Mouse (Mus musculus) limb, embryonic 13.5 days (tissue): ENCODE measurements around the gene Dgkh. TPM values are rescaled to one million over a fixed set of nuclear protein-coding genes. Genes with fewer than 3 reads are reported as not detected.

Experiments used
- ATAC-seq: fragments of 200-750 bp; cut with Nextera tagmentation; 2 replicates; pipeline ENCODE4 v1.8.0; 2017; ENCODE audit warnings: low read depth, moderate number of reproducible peaks, moderate TSS enrichment; ENCODE audit not compliant: low FRiP score
- H3K27ac ChIP-seq: fragments of 300-500 bp; sonication (generic); 2 replicates; pipeline ENCODE4 v1.5.1; 2015; ENCODE audit warnings: inconsistent platforms, mild to moderate bottlenecking, moderate library complexity
- H3K27me3 ChIP-seq: fragments of 300-500 bp; sonication (generic); 2 replicates; pipeline ENCODE4 v1.6.1; 2015; ENCODE audit warnings: mild to moderate bottlenecking, inconsistent platforms
- H3K36me3 ChIP-seq: fragments of 300-500 bp; sonication (generic); 2 replicates; pipeline ENCODE4 v1.6.1; 2015; ENCODE audit warnings: inconsistent platforms, mild to moderate bottlenecking, moderate library complexity
- H3K4me1 ChIP-seq: fragments of 300-500 bp; sonication (generic); 2 replicates; pipeline ENCODE4 v1.6.1; 2015; ENCODE audit warnings: inconsistent platforms
- H3K4me2 ChIP-seq: fragments of 300-500 bp; sonication (generic); replicated peaks from 2 replicates; pipeline ENCODE4 v1.6.1; 2015; ENCODE audit warnings: inconsistent platforms, mild to moderate bottlenecking, moderate library complexity
- H3K4me3 ChIP-seq: fragments of 300-500 bp; sonication (generic); 2 replicates; pipeline ENCODE4 v1.5.1; 2015; ENCODE audit warnings: moderate library complexity, mild to moderate bottlenecking, inconsistent platforms
- H3K9ac ChIP-seq: fragments of 300-500 bp; sonication (generic); 2 replicates; pipeline ENCODE4 v1.6.1; 2015; ENCODE audit warnings: mild to moderate bottlenecking, inconsistent platforms
- H3K9me3 ChIP-seq: fragments of 300-500 bp; sonication (generic); 2 replicates; pipeline ENCODE4 v1.6.1; 2016; ENCODE audit warnings: inconsistent platforms
- WGBS: fragments of 180-500 bp; shearing (Covaris S2); methylation state at CpG from one replicate; pipeline ENCODE4 v1.1.7; 2015; 5-methylcytosine and 5-hydroxymethylcytosine counted together
- polyA plus RNA-seq: library from polyadenylated mRNA; unstranded; fragments of >200 nt; fragmentation: Nextera tagmentation; extraction: Ambion mirVana; gene quantifications from 2 replicates; pipeline ENCODE4 v1.2.1, GENCODE M21; 2015

Gene Dgkh
- 1.1 and 1.2 TPM in 2 replicates for polyA plus RNA-seq

DNA sequence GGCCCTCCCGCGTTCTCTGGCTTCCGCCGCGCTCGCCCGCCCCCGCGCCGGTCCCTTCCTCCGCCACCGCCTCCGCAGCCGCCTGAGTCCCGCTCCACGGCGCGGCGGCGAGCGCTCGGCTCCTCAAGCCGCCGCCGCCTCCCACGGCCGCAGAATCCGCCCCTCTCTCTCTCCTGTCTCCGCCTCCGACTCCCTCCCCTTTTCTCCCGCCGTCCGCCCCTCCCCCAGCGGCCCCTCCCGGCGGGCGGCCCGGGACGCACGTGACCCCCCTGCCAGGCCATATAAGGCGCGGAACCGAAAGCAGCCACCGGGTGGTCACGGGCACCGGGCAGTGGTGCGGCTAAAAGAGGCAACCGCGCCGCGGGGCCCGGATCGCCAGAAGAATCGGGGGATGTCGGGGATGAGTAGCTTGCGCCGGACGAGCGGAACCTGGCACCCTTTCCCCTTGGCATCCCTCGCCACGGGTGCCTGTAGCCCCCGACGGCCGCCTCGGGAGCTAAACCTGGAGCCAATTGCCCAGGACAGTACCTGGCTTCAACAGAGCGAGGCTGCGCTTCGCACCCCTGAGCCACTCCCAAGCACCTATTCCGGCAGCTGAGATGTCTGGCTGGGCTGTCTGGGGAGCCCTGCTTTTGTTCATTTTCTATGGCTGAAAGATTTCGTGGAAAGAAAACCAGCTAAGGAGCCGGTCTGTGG, at the start of gene Dgkh:
Gene Dgkh (minus strand): TSS at position 160 of the 696 bp plus-strand sequence.
- WGBS: under 1% methylated on average over 64 of the region's 71 CpGs
- Histone ChIP-seq H3K9me3 (no peaks in the 10 kb centered on the region), H3K36me3 (no peaks in the 10 kb centered on the region), H3K4me1 (peaks cover 20% of the 10 kb centered on the region; the same call in 1 of the 2 replicates), H3K27me3 (peaks cover 36% of the 10 kb centered on the region), H3K27ac (peak within 1 kb of the TSS; percentile 39; the same call in 1 of the 2 replicates), H3K4me2 (peak within 1 kb of the TSS; percentile 98), H3K9ac (peak within 1 kb of the TSS; percentile 87), H3K4me3 (peak within 1 kb of the TSS; percentile 77)
- peak; percentile 93 for ATAC-seq

DNA sequence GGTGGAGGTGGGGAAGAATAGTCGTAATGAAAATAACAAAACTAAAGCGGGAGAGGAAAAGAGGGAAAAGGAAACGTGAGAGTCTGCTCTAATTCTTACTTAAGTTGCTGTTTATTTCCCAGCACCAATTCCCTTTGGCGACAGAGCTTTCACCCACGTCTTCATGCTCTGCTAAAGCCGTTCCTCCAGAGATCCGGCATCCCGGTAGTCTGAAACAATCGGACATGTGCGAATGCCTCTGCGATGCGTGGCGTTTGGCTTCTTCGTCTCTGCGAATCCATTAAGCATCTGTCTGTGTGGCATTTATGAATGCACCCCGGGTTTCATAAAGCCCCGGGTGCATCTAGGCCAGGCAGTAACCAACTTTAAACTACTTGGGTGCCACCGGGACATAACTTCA, 44.6 kb upstream of the Dgkh start:
- peak overlapping the region; percentile 25; the same call in 1 of the 2 replicates for H3K4me2 ChIP-seq
- H3K27me3 ChIP-seq: peaks cover 5% of the 10 kb centered on the region; the same call in 1 of the 2 replicates
- no peaks in the 10 kb centered on the region for H3K36me3 ChIP-seq
- H3K4me1 ChIP-seq: peaks cover 4% of the 10 kb centered on the region; the same call in 1 of the 2 replicates
- ATAC-seq: no peak
- H3K9ac ChIP-seq: no peak overlapping the region
- H3K4me3 ChIP-seq: no peak overlapping the region
- no peaks in the 10 kb centered on the region for H3K9me3 ChIP-seq
- H3K27ac ChIP-seq: no peak overlapping the region
- 62% methylated on average over 18 of the region's 18 CpGs for WGBS

DNA sequence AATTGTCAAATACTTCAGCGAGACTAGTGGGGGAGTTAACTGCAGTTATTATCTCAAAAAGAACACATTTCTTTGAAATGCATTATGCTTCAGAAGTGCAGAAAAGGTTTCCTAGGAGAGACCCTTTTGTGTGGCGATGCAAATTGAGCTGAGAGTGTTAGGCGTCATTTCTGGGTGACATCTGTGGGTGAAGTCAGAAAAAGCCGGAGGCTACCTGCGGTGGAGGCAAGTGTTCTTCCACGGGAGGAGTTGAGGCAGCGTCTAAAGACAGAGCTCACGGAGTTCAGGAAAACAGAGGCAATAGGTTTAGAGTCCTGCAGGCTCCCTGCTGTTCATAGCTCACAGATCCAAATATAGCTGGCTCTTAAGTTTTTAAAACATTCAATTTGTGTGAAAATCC, 44.1 kb upstream of the Dgkh start:
- H3K36me3 ChIP-seq: no peaks in the 10 kb centered on the region
- no peak overlapping the region for H3K27ac ChIP-seq
- no peak for ATAC-seq
- peak overlapping the region; percentile 25 for H3K4me2 ChIP-seq
- peaks cover 5% of the 10 kb centered on the region; the same call in 1 of the 2 replicates for H3K27me3 ChIP-seq
- no peak overlapping the region; the same call in 1 of the 2 replicates for H3K9ac ChIP-seq
- 17% methylated on average over 8 of the region's 8 CpGs for WGBS
- no peaks in the 10 kb centered on the region for H3K9me3 ChIP-seq
- H3K4me3 ChIP-seq: no peak overlapping the region
- H3K4me1 ChIP-seq: peaks cover 4% of the 10 kb centered on the region; the same call in 1 of the 2 replicates

DNA sequence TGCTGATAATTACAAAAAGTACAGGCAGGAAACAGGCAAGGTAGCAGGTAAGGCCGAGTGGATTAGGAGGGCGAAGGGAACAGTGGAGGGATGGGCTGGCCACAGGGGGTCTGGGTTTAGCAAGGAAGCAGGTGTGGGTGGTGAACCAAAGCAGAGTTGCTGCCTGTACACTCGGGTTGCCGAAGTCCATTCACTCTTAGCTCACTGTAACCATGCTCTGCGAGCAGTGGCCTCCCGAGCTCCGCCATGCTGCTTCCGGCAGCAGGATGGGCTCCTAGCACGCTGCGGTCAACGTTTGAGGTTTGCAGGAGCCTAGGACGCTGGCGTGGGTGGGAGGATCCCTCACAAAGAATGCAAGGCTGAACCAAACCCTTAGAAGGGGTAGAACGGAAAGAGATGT, 43.1 kb upstream of the Dgkh start:
- Histone ChIP-seq H3K9me3 (no peaks in the 10 kb centered on the region), H3K9ac (no peak overlapping the region), H3K4me1 (peaks cover 4% of the 10 kb centered on the region; the same call in 1 of the 2 replicates), H3K36me3 (no peaks in the 10 kb centered on the region), H3K4me2 (no peak overlapping the region), H3K27ac (no peak overlapping the region), H3K4me3 (no peak overlapping the region), H3K27me3 (peaks cover 5% of the 10 kb centered on the region; the same call in 1 of the 2 replicates)
- WGBS: 69% methylated on average over 14 of the region's 14 CpGs
- no peak for ATAC-seq

DNA sequence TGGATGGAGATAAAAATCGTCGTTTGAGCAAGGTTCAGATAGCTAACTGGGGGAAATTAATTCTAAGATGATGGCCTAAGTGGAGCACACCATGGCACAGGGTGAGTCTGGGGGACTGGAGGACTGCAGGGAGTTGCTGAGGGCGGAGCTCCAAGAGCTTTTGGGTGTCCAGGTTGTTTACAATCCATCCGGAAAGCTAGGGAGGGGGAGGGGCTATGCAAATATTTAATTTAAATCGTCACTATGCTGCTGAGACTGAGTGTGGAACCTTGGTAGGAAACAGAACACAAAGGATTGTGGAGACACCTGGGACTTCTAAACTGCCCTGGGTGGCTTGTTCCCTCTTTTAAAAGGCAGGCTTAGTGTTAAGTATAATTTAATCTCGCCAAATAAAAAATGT, 42.6 kb upstream of the Dgkh start:
- Histone ChIP-seq H3K27me3 (peaks cover 5% of the 10 kb centered on the region; the same call in 1 of the 2 replicates), H3K27ac (no peak overlapping the region), H3K9me3 (no peaks in the 10 kb centered on the region), H3K4me3 (no peak overlapping the region), H3K4me2 (no peak overlapping the region), H3K36me3 (no peaks in the 10 kb centered on the region), H3K4me1 (peaks cover 4% of the 10 kb centered on the region; the same call in 1 of the 2 replicates), H3K9ac (no peak overlapping the region)
- 49% methylated on average over 6 of the region's 6 CpGs for WGBS
- no peak for ATAC-seq

DNA sequence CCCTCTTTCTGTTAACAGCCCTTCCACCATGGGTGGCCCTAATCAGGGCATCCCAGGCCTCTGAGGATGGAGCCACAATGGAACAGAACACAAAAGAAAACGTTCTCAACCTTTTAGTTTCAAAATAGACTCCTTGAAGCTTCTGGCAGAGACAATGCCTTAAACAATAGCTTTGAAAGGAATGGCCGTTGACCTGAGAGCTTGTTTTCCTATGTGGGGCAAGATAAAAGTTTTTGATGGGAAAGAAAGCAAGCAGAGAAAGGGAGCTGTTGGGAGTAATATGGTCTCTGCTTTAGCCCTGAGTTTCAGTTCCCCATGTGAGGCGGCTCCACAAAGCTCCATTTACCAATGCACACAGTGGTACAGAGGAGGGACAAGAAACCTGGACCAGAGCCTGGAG, 37.9 kb upstream of the Dgkh start:
- 60% methylated on average over 3 of the region's 3 CpGs for WGBS
- no peaks in the 10 kb centered on the region for H3K4me1 ChIP-seq

DNA sequence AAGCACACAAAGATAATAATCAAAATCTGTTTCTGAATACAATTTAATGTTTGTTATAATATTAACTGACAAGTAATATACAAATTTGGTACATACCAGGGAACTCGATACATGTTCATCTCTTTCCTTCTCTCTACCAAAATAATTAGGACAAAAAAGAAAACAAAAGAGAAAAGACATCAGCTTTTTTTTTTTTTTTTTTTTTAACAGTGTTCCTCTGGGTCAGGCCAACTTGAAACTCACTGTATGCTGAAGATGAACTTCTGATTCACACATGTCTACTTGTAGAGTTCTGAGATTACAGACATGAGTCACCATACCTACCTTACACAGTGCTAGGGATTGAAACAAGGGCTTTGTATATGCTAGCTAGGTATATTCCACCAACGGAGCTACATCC, 28.5 kb upstream of the Dgkh start:
- H3K4me3 ChIP-seq: no peak overlapping the region
- no peak overlapping the region for H3K27ac ChIP-seq
- 87% methylated on average over 2 of the region's 2 CpGs for whole genome bisulfite sequencing
- no peak for ATAC-seq
- no peaks in the 10 kb centered on the region for H3K27me3 ChIP-seq
- no peak overlapping the region for H3K4me2 ChIP-seq
- H3K9ac ChIP-seq: no peak overlapping the region
- no peaks in the 10 kb centered on the region for H3K36me3 ChIP-seq
- H3K4me1 ChIP-seq: no peaks in the 10 kb centered on the region
- H3K9me3 ChIP-seq: no peaks in the 10 kb centered on the region

More for the DNA sequence above, 37.9 kb upstream of the Dgkh start:
- no peaks in the 10 kb centered on the region for H3K9me3 ChIP-seq
- H3K36me3 ChIP-seq: no peaks in the 10 kb centered on the region
- no peak for ATAC-seq
- no peak overlapping the region for H3K4me2 ChIP-seq
- no peak overlapping the region for H3K9ac ChIP-seq
- H3K4me3 ChIP-seq: no peak overlapping the region
- H3K27me3 ChIP-seq: no peaks in the 10 kb centered on the region
- H3K27ac ChIP-seq: no peak overlapping the region

DNA sequence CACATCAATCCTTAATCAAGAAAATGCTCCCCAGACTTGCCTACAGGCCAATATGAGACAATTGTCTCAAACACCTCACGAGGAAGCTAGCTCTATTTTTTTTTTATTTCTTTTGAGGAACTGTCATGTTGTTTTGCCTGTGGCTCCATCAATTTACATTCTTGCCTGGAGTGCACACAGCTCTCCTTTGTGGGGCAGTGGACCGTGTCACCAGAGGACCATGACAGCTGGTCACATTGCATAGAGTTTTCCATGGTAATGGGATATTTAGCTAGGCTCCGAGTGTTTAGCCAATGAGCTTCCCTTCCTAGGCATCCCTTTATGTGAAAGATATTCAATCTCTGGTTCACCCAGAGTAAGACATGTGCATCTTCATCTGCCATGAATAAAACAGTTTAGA, 26.9 kb upstream of the Dgkh start:
- Histone ChIP-seq H3K4me1 (no peaks in the 10 kb centered on the region), H3K27me3 (no peaks in the 10 kb centered on the region), H3K9ac (no peak overlapping the region), H3K9me3 (no peaks in the 10 kb centered on the region), H3K36me3 (no peaks in the 10 kb centered on the region), H3K4me3 (no peak overlapping the region), H3K4me2 (no peak overlapping the region), H3K27ac (no peak overlapping the region)
- no peak for ATAC-seq
- 77% methylated on average over 3 of the region's 3 CpGs for WGBS

DNA sequence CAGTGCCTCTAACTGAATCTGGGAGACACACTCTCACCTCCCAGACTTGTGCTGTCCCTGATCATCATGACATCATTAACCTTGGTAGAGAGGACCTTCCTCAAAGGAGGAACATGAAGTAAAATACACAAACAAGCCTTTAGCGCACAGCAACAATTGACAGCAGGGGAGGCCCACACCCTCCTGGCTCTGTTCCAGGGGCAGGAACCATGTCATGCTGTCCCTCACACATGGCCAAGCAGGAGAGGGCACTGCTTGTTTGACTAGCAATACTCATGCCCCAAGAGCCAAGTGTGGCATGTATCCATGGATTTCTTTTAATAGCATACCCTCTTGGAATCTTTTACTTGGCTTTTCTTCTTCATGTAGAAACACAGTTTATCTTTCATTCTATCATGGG, 22.7 kb upstream of the Dgkh start:
- no peak overlapping the region for H3K9ac ChIP-seq
- H3K9me3 ChIP-seq: no peaks in the 10 kb centered on the region
- no peaks in the 10 kb centered on the region for H3K36me3 ChIP-seq
- H3K27me3 ChIP-seq: no peaks in the 10 kb centered on the region
- no peak overlapping the region for H3K4me3 ChIP-seq
- 80% methylated on average over 1 of the region's 1 CpGs for WGBS
- ATAC-seq: no peak
- no peaks in the 10 kb centered on the region for H3K4me1 ChIP-seq
- no peak overlapping the region for H3K4me2 ChIP-seq
- no peak overlapping the region for H3K27ac ChIP-seq

DNA sequence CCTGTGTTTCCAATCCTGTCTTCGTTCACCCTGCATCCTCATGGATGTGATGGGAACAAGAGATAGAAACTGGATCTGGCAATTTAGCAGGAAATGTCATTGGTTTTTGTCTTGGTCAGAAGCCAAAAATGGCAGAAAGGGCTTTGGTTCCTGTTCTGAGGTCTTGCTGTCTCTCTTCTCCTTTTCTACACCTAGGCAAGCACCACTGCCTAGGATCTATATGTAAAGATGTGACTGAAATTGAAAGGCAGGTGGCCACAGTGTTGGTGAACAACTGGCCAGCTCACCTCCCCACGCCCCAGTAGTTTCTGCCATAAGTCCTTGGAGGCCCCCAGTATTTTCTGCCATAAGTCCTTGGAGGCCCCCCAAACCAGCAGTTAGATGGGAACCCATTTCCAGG, 16.1 kb upstream of the Dgkh start:
- WGBS: 92% methylated on average over 2 of the region's 2 CpGs
- Histone ChIP-seq H3K36me3 (no peaks in the 10 kb centered on the region), H3K9ac (no peak overlapping the region), H3K4me1 (no peaks in the 10 kb centered on the region), H3K4me2 (no peak overlapping the region), H3K4me3 (no peak overlapping the region), H3K27ac (no peak overlapping the region), H3K9me3 (no peaks in the 10 kb centered on the region), H3K27me3 (no peaks in the 10 kb centered on the region)
- ATAC-seq: no peak

DNA sequence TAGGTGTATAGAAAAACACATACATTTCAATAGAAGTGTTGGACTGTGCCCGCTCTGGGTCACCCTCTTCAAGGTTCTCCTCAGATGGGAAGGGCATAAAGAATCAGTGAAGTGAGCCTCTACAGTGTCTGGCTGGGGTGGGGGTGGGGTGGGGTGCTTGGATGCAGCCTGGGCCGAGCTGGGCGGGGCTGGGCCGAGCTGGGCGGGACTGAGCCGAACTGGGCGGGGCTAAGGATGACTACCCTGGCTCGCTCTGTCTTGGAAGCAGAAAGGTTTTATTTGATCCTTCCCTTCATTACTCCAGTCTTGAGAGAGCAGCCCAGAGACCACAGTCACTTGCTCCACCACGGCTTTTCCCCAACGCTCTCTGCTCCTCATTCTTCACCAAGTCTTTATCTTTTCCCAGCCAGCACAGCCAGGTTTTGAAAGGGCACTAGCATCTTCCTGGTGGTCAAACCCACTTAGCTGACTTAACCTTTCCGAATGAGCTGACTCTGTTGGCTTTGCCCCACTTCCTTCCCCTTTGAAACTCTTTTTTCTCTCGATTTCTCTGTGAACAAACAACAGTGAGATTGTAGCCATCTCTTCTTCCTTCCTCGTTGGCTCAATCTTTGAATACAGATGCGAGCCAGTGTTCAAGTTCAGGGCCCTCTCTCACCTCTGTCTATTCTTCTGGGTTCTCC, 15.5 kb upstream of the Dgkh start:
- 60% methylated on average over 9 of the region's 14 CpGs for WGBS
- Histone ChIP-seq H3K4me1 (no peaks in the 10 kb centered on the region), H3K36me3 (no peaks in the 10 kb centered on the region), H3K27ac (no peak overlapping the region), H3K4me2 (no peak overlapping the region), H3K4me3 (no peak overlapping the region), H3K9me3 (no peaks in the 10 kb centered on the region), H3K9ac (no peak overlapping the region), H3K27me3 (no peaks in the 10 kb centered on the region)
- no peak for ATAC-seq

DNA sequence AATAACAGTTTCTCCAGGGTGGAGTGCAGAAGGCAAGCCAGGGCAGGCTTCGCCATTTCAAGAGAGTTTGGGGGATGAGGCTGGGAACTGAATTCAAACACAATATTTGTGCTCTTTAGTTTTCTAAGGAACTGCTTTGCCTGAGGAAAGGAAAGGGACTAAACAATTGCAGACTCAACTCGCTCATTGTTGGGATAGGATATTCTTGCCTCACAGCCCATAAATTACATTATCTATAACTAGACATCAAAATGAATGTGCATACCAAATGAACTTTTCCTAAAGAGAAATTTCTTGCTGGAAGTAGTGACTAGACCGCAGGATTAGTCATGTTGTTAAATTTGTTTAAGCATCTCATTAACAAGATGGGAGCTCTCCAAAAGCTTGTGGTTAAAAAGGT, 14.9 kb upstream of the Dgkh start:
- Histone ChIP-seq H3K4me3 (no peak overlapping the region), H3K9ac (no peak overlapping the region), H3K27me3 (no peaks in the 10 kb centered on the region), H3K9me3 (no peaks in the 10 kb centered on the region), H3K36me3 (no peaks in the 10 kb centered on the region), H3K4me2 (no peak overlapping the region), H3K4me1 (no peaks in the 10 kb centered on the region), H3K27ac (no peak overlapping the region)
- WGBS: 84% methylated on average over 3 of the region's 3 CpGs
- no peak for ATAC-seq
